Mouse (Mus musculus) C2C12 (cell line): ENCODE measurements around the gene Wdr1. TPM values are rescaled to one million over a fixed set of nuclear protein-coding genes. Genes with fewer than 3 reads are reported as not detected.

ENCODE experiments used
- H3K27me3 ChIP-seq: one replicate; pipeline ENCODE4 v1.6.1; 2011; ENCODE audit not compliant: control insufficient read depth, insufficient read depth, insufficient read length
- H3K36me3 ChIP-seq: one replicate; pipeline ENCODE4 v1.6.1; 2011; ENCODE audit not compliant: control insufficient read depth, insufficient read depth
- H3K4me3 ChIP-seq: one replicate; pipeline ENCODE4 v1.5.1; 2011; ENCODE audit warnings: mild to moderate bottlenecking, control low read depth; ENCODE audit not compliant: poor library complexity, insufficient read depth, severe bottlenecking
- H3K79me2 ChIP-seq: one replicate; pipeline ENCODE4 v1.6.1; 2011; ENCODE audit not compliant: control insufficient read depth, insufficient read depth
- H3K79me3 ChIP-seq: one replicate; pipeline ENCODE4 v1.6.1; 2011; ENCODE audit warnings: low read depth, control low read depth
- H3ac ChIP-seq: one replicate; pipeline ENCODE3; 2011; ENCODE audit warnings: low read depth; ENCODE audit not compliant: control insufficient read depth, insufficient read length
- CEBPB ChIP-seq: IDR thresholded peaks from one replicate; pipeline ENCODE4 v1.6.1; 2011; ENCODE audit warnings: low read depth, mild to moderate bottlenecking, control low read depth, moderate library complexity
- CTCF ChIP-seq: IDR thresholded peaks from one replicate; pipeline ENCODE4 v1.5.1; 2011; ENCODE audit not compliant: control insufficient read depth, insufficient read depth, insufficient read length
- FOSL1 ChIP-seq: IDR thresholded peaks from one replicate; pipeline ENCODE4 v1.8.0; 2011; ENCODE audit warnings: mild to moderate bottlenecking, low read length; ENCODE audit not compliant: poor library complexity, insufficient read depth, severe bottlenecking
- MAX ChIP-seq: IDR thresholded peaks from one replicate; pipeline ENCODE4 v1.6.1; 2011; ENCODE audit warnings: mild to moderate bottlenecking, control low read depth
- MYOD1 ChIP-seq: IDR thresholded peaks from one replicate; pipeline ENCODE4 v1.6.1; 2011; ENCODE audit warnings: low read depth; ENCODE audit not compliant: control insufficient read depth, insufficient read length
- MYOG ChIP-seq: IDR thresholded peaks from one replicate; pipeline ENCODE4 v1.6.1; 2011; ENCODE audit not compliant: control insufficient read depth, insufficient read length; ENCODE audit errors: extremely low read depth
- USF1 ChIP-seq: IDR thresholded peaks from one replicate; pipeline ENCODE4 v1.6.1; 2011; ENCODE audit warnings: low read depth, mild to moderate bottlenecking, control low read depth, moderate library complexity
- polyA plus RNA-seq: library from polyadenylated mRNA; unstranded; fragments of >200 nt; fragmentation: generic; extraction: Trizol; gene quantifications from one replicate; pipeline ENCODE4 v1.2.1, GENCODE M21; 2012; ENCODE audit warnings: missing spikeins

The Wdr1 gene
- polyA plus RNA-seq, 1 experiment: 348 TPM

- H3K79me2 ChIP-seq: no peaks in the 10 kb centered on the region
- no peaks in the 10 kb centered on the region for H3K36me3 ChIP-seq
- no peak overlapping the region for H3ac ChIP-seq
- no peaks in the 10 kb centered on the region for H3K79me3 ChIP-seq
- no peak overlapping the region for H3K4me3 ChIP-seq
- peaks cover 15% of the 10 kb centered on the region for H3K27me3 ChIP-seq
- TF ChIP-seq MYOG: no peak
- no peak for TF ChIP-seq FOSL1
- TF ChIP-seq MAX: no peak
- no peak for TF ChIP-seq MYOD1
- TF ChIP-seq CTCF: no peak
- TF ChIP-seq CEBPB: no peak
- TF ChIP-seq USF1: no peak
Observed at GRCm38 (mm10) chr5:38499316-38499811, 63.7 kb downstream of the Wdr1 start.

DNA sequence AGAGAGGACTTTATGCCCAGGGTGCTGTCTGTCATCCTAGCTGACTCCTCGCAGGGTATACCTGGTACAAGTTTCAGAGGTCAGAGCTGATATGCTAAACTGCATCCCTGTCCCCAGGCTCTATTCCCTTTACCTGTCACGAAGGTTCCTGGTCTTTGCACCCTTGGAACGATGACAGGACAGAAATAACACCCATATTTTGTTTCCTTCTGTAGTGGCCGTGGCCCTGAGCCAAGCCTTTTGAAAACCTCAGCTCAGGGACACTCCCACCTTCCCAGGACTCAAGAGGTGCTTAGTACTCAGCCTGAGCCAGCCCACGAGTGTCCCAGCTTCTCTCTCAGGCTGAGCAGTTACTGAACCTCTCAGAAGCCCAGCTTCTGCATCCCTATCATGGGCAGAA lies 64.5 kb downstream of the Wdr1 start:
- Histone ChIP-seq H3ac (no peak overlapping the region), H3K79me3 (no peaks in the 10 kb centered on the region), H3K27me3 (peaks cover 15% of the 10 kb centered on the region), H3K36me3 (no peaks in the 10 kb centered on the region), H3K79me2 (no peaks in the 10 kb centered on the region), H3K4me3 (no peak overlapping the region)
- no peak for TF ChIP-seq FOSL1
- TF ChIP-seq CTCF: no peak
- TF ChIP-seq MYOG: no peak
- no peak for TF ChIP-seq USF1
- TF ChIP-seq CEBPB: no peak
- no peak for TF ChIP-seq MYOD1
- TF ChIP-seq MAX: no peak

- TF ChIP-seq MAX (no peak), CTCF (no peak), FOSL1 (no peak), MYOD1 (no peak)
- no peaks in the 10 kb centered on the region for H3K79me2 ChIP-seq
- no peak overlapping the region for H3ac ChIP-seq
- H3K4me3 ChIP-seq: no peak overlapping the region
- peaks cover 9% of the 10 kb centered on the region for H3K27me3 ChIP-seq
- H3K79me3 ChIP-seq: no peaks in the 10 kb centered on the region
- H3K36me3 ChIP-seq: no peaks in the 10 kb centered on the region
Observed at GRCm38 (mm10) chr5:38496491-38497057, 66.4 kb downstream of the Wdr1 start.

GRCm38 (mm10) chr5:38493890-38494289 lies 69.1 kb downstream of the Wdr1 start:
- Histone ChIP-seq H3K79me3 (no peaks in the 10 kb centered on the region), H3K4me3 (no peak overlapping the region), H3K79me2 (no peaks in the 10 kb centered on the region), H3ac (no peak overlapping the region), H3K36me3 (no peaks in the 10 kb centered on the region), H3K27me3 (peaks cover 11% of the 10 kb centered on the region)
- TF ChIP-seq MAX: no peak
- TF ChIP-seq CTCF: no peak
- no peak for TF ChIP-seq MYOG
- no peak for TF ChIP-seq CEBPB
- no peak for TF ChIP-seq USF1
- no peak for TF ChIP-seq FOSL1
- no peak for TF ChIP-seq MYOD1

GRCm38 (mm10) chr5:38491763-38492162 lies 71.3 kb downstream of the Wdr1 start:
- Histone ChIP-seq H3K79me3 (no peaks in the 10 kb centered on the region), H3K4me3 (no peak overlapping the region), H3K27me3 (peaks cover 11% of the 10 kb centered on the region), H3K79me2 (no peaks in the 10 kb centered on the region), H3K36me3 (no peaks in the 10 kb centered on the region), H3ac (no peak overlapping the region)
- TF ChIP-seq FOSL1 (no peak), MAX (no peak), CTCF (no peak), MYOG (no peak), CEBPB (no peak)

DNA sequence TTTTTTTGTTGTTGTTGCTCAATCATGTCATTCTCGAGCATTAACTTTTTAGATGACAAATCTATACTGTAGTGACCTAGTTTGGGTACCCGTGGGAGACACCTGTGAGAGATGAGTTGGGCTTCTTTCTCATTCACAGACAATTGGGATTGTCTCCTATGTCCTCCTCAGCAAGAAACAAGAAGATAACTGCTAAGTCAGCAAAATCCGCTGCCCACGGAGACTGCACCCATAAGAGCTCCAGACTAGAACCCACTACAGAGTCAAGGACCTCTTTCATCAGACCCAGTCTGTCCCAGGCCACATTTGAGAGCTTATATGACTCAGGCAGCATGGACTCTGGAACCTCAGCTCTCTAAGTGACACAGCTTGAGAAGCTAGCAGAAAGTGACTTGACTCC lies 73.3 kb downstream of the Wdr1 start:
- no peaks in the 10 kb centered on the region for H3K79me2 ChIP-seq
- TF ChIP-seq MYOD1 (no peak), CEBPB (no peak), FOSL1 (no peak), MYOG (no peak), MAX (no peak), USF1 (no peak), CTCF (no peak)
- H3K27me3 ChIP-seq: peaks cover 16% of the 10 kb centered on the region
- H3ac ChIP-seq: no peak overlapping the region
- no peaks in the 10 kb centered on the region for H3K36me3 ChIP-seq
- H3K4me3 ChIP-seq: no peak overlapping the region
- H3K79me3 ChIP-seq: no peaks in the 10 kb centered on the region
